Mouse (Mus musculus) megakaryocyte-erythroid progenitor cell, adult 5-6 weeks (primary cell): ENCODE data around the gene Reln. TPM values are rescaled to one million over a fixed set of nuclear protein-coding genes. Genes with fewer than 3 reads are reported as not detected.

Experiments
- ATAC-seq: replicated peaks from 2 replicates; pipeline ENCODE4 v1.8.0; 2016; ENCODE audit warnings: mild to moderate bottlenecking, inconsistent platforms; ENCODE audit not compliant: severe bottlenecking, poor library complexity, low FRiP score, low TSS enrichment
- total RNA-seq, 2 experiments: library from RNA; stranded (forward) in 1 of 2; stranded (reverse) in 1 of 2; fragments of 200-1000, 215-1000 nt in 1 of 2; fragments of >200 nt in 1 of 2; fragmentation: Nextera tagmentation in 1 of 2; gene quantifications; 2 replicates each; pipeline ENCODE4 v1.2.3; 2014 to 2017

The Reln gene
- total RNA-seq, 2 experiments from 2014 or later = 0.61 TPM; not detected in 1

GRCm38 (mm10) chr5:22139015-22139414 lies 205.5 kb downstream of the Reln start:
- no peak for ATAC-seq

DNA sequence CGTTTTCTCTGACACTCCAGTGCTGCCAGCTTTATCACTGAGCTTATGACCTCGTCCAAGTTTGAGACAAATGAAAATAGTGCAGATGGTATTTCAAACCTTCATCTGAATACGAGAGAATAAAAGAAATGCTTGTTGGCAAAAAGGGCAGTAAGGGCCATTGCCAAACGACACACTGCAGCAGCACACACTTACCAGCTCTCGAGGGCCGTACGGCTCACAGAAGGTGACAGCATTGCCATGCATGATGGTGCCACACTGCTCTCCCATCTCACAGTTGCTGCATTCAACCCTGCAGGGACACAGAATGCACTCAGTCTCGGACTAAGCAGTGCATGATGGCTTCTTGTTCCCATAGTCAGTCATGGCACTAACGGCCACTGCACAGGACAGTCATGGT lies 210.1 kb downstream of the Reln start:
- ATAC-seq = no peak

DNA sequence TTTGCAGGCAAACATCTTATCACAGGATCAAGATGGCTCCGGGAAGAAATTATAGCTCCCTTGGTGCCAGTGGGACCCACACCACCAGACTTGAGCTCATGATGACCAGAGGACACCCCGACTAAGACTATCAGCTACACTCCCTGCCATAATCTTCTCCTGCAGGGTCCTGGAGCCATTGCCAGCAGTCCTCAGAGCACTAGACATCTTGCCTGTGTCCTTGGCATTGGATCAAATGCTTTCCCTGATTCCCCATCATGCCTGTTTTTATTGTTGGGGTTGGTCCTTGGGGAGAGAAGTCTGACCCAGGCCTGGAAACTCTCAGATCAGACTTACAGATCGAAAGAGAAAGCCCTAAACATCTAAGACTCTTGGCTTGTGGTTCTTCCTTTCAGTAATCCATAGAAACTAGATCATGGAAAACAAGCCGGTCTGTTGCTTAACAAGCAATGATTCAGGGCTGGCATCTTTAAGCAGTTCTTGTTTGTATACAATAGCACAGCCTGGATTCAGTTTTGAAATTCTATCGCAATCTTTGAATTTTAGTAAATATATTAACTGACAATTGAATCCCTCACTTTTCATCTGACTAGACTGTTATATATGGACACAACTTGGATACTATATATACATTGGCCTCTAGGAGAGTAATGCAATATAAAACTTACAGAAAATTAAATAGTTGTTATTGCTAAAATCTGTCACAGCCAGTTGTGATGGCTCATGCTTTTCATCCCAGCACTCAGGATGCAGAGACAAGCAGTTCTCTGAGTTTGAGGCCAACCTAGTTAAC lies 212.6 kb downstream of the Reln start:
- ATAC-seq = no peak

- ATAC-seq = no peak
Observed at GRCm38 (mm10) chr5:22127583-22127982, 216.9 kb downstream of the Reln start.

DNA sequence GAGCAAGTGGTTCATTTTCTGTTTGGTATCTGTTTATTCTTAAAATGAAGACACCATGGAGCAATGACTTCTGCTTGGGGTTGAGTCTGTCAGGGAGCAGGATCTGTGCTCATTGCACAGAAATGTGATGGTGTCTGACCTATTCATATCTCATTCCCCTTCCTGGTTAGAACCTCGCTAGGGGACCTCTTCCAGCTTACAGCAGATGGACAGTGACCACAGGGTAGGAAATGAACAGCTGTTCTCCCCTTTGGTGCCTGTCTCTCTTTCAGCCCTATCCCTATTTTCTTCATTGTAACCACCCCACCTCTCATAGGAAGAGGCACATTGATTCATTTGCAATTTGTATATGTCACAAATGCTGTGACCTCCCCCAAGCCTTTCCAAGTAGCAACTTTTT lies 225.2 kb downstream of the Reln start:
- ATAC-seq = no peak

DNA sequence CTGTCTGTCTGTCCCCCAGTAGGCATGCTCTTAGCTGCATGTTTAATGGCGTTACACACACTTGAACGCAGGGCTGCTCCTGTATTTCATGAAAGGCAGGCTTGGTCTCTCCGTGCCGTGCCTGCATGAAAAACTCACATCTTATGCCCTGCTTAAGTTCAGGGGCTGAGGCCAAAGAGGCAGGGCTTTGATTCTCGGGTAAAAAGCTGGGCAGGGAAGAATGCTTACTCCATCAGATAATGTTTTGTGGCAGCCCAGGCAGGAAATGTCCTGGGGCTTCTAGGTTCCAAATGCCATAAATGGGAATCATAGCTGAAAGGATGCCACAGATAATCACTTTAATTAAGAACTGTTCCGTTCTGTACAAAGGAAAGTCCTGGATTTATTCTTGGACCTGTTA lies 226.0 kb downstream of the Reln start:
- ATAC-seq = no peak

DNA sequence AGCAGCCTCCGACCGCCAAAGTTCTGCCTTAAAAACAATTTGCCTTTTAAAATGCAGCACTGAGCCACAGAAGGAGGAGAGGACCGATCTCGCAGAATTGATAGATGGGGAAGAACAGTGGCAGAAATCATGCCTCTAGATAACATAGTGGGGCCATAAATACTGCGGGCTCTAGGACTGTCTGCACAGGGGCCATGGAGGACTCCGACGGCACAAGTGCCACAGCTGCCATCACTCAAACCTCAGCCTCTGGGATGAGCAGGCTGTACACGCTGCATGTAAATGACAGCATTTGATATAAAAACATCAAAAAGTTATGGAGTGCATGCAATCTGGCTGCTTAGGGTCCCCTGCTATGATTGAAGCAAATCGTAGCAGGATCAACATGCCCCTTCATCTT lies 227.6 kb downstream of the Reln start:
- no peak for ATAC-seq

DNA sequence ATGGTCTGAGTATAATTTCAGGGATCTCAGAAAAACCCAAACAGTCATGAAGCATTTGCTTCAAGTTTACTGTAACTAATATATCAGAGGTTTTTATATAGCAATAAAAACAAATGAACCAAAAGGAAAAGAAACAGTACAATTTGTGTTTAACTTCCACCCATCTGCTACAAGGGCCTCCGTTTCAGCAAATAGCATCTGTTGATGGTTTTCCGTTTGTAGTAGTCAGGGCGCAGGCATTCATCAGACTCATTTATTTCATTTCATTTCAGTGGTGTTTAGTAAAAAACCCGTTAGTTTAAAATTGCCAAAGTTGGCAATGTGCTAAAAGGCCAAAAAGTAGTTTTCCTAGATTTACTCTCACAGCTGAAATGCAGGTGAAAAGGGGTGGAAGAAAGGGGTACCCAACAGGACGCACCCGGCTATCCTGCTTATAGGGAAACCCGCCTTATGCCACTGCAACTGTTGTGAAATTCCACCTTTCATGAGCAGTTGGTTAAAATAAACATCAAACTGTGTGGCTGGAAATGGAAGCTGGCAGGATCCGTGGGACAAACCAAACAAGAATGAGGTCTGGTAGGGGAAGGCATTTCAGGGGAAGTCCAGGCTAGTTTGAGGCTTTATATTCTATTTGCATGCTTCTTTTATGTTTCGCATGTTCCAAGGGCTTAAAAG lies 237.6 kb downstream of the Reln start:
- no peak for ATAC-seq

DNA sequence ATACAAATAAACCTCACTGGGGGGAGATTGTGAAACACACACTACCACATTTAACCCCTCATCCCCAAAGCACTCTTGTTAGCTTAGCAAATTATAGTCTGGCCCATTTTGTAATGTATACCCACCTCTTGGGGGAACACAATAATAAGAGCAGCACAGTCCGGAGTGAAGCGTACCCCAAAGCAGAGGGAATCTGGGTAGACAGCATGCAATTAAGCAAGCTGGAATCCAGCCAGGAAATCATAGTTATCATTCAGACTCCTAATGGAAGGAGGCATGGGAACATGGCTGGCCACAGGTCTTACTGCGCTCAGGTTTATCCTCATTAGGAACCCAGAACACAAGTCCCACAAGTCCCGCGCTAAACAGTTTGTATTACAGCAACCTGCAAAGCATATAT lies 249.5 kb downstream of the Reln start:
- no peak for ATAC-seq

DNA sequence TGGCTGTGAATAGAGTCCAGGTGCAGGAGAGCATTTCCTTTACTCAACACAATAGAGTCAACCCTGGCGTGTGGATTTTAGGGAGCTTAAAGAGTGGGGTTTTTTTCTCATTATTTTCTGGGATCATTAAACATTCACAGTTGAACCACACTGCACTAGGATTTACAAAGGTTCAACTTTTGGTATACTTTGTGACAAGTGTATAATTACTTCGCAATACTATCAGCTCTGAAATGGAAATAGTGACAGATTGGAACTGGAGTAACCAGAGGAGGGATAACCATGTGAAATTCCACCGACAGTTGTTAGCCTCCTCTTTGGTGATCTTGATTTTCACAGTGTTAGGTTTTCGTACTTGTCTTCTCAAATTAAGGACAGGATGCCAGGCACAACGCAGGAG lies 250.5 kb downstream of the Reln start:
- no peak for ATAC-seq

DNA sequence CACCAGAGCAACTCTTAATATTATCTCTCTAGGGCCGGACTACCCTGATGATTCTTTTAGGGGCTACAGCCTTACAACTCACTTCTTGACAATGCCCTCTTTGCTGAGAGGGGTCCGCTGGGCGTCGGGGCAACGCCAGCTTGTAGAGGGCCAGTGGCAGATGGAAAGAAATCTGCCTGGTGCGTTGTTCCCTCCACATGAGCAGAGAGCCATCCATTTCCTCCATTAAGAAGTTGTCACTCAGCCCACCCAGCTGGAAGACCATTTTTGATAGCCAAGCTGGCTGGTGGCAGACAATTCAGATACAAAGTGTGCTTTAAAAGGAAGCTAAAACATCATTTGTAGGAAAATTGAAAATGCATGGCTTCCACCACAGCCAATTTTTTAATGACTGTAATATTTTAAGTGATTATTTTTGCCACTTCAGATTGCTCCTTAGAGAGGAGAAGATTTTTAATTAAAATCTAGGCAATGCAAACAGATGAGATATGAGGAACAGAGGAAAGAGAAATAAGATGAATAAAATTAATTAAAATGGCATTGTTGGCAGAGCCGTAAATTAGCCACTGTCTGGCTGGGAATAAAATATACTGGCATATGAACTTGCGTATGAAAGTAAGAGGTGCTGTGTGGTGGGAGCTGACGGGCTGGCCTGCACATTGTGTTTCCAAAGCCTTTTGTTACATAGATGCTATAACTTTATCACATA lies 251.2 kb downstream of the Reln start:
- no peak for ATAC-seq

DNA sequence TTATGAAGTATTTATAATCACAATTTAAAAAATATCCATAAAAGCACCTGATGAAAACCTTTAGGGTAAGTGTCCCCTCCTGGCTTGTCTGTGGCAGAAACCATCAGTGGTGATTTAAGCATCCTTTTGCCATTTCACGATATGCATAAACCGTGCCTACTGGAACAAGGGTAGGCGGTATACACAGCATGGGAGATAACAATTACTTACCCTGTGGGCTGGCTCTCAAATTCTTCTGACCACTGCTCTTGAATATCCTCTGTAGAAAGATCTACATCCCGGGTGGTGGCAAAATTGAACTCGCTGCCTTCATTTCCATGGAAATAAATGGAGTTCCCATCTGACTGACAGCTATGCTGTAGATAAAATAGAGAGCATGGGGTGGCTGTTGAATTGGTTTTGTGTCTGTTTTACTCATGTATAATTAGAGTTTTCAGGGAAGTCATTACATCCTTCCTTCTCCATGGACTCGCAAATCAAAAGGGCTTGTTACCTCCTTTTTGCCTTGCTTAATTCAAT lies 264.0 kb downstream of the Reln start:
- ATAC-seq = no peak

DNA sequence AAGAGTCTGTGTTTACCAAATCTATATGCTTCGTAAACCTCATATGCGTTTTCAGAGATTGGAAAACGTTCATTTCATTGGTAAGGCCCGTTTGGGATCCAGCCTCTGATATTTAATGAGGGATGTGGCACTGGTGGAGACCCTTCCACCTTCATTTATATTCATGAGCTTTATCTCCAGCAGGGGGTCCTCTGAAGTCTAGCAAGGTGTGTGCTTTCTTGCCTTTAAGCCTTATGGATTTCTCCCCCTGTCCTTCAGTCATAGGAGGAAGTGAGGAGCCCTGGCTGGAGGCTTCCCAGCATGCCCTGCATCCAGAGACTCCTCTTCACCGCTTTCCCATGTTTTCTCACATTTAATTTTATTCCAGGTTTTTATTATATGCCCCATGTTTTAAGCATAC lies 269.5 kb downstream of the Reln start:
- ATAC-seq = no peak

- ATAC-seq = no peak
Observed at GRCm38 (mm10) chr5:22072591-22072990, 271.9 kb downstream of the Reln start.

DNA sequence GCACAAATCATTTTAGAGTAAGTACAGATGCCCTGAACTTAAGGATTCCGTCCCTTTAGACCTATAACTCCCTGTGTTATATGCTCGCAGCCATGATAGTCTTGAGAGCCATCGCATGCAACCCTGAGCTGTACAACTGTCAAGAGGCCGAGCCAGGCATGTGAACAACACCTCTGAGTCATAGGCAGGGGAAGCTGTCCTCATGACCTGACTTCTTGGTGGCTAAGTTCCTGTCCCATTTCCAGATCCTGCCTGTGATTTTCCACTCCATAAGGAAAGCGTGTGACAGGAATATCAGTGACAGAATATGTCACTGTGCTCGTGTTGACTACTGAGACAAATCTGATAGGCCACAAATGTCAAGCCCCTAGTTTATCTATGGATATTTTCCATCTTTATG lies 285.3 kb downstream of the Reln start:
- ATAC-seq = no peak

- no peak for ATAC-seq
Observed at GRCm38 (mm10) chr5:22041825-22042224, 302.7 kb downstream of the Reln start.

- no peak for ATAC-seq
Observed at GRCm38 (mm10) chr5:22039375-22040149, 304.9 kb downstream of the Reln start.

- no peak for ATAC-seq
Observed at GRCm38 (mm10) chr5:22035201-22035600, 309.3 kb downstream of the Reln start.

GRCm38 (mm10) chr5:22033039-22033438 lies 311.5 kb downstream of the Reln start:
- ATAC-seq = no peak

- ATAC-seq = no peak
Observed at GRCm38 (mm10) chr5:22031653-22032052, 312.8 kb downstream of the Reln start.
